Mouse (Mus musculus): ENCODE measurements at regions not wholly inside any gene's neighbourhood (a gene's known extent, or its start where the extent isn't known, plus 50 kb on each side); places are given as distances from the start of the nearest gene placed in this dataset.

DNA sequence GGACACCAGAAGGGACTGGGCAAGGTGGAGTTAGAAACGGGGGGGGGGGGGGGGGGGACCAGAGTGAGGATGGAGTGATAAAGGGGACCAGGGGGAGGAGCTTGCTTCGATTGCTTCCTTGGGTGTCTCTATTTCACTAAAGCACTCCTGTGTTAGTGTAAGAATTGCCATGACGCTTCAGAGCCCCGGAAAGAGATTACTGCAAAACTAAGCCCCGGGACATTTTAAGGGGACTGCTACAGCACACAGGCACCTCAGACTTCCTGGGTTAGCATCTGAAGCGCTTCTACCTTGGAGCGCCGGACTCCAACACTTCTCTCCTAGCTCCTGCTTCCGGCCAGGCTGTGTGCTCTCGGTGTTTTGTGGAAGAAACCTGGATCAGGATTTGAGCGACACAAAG, 139.4 kb downstream of the Bcas1 start:
- Histone ChIP-seq H3K9me3 (replicated peaks; ENCODE audit: insufficient read depth, low read length) (no peaks in the 10 kb centered on the region), H3K4me3 (ENCODE audit: control insufficient read depth in 1 of 2, insufficient read depth in 1 of 2, low read depth in 2 of 2, low read length in 2 of 2) (no peak overlapping the region), H3K4me1 (ENCODE audit: control insufficient read depth in 1 of 2, insufficient read depth in 2 of 2, low read length in 2 of 2) (no peaks in the 10 kb centered on the region), H3K36me3 (ENCODE audit: control insufficient read depth in 1 of 2, insufficient read depth in 2 of 2, low read length in 2 of 2) (no peaks in the 10 kb centered on the region), H3K9ac (ENCODE audit: control insufficient read depth, low read depth, low read length, poor library complexity, severe bottlenecking) (no peak overlapping the region), H3K79me2 (ENCODE audit: control insufficient read depth, insufficient read depth, low read length, poor library complexity) (no peaks in the 10 kb centered on the region), H3K27me3 (ENCODE audit: control insufficient read depth in 1 of 2, insufficient read depth in 2 of 2, low read length in 2 of 2) (no peaks in the 10 kb centered on the region; a peak in 1 of 4 replicates), H3K27ac (ENCODE audit: control insufficient read depth, low read depth, low read length) (no peak overlapping the region)
- TF ChIP-seq POLR2AphosphoS5 (IDR thresholded peaks at IDR 0.05; ENCODE audit: borderline replicate concordance, low read depth, low read length), result no peak
- no peak for TF ChIP-seq ZMIZ1 (IDR thresholded peaks at IDR 0.05; ENCODE audit: low read depth, low read length)
- TF ChIP-seq USF1 (IDR thresholded peaks at IDR 0.05; ENCODE audit: low read depth, low read length), result no peak
- TF ChIP-seq POLR2AphosphoS2 (IDR thresholded peaks at IDR 0.05; ENCODE audit: low read length), result no peak
- TF ChIP-seq MAZ (IDR thresholded peaks at IDR 0.05; ENCODE audit: low read depth, low read length), result no peak
- TF ChIP-seq ZKSCAN1 (IDR thresholded peaks at IDR 0.05; ENCODE audit: low read depth, low read length), result no peak
- no peak for TF ChIP-seq MAX (IDR thresholded peaks at IDR 0.05; ENCODE audit: low read length)
- TF ChIP-seq SMC3 (IDR thresholded peaks at IDR 0.05; ENCODE audit: low read depth, low read length), result no peak
- TF ChIP-seq MYB (IDR thresholded peaks at IDR 0.05; ENCODE audit: low read depth, low read length), result no peak
- no peak for TF ChIP-seq NRF1 (IDR thresholded peaks at IDR 0.05; ENCODE audit: insufficient read depth, low read depth, low read length, poor library complexity, severe bottlenecking)
- no peak for TF ChIP-seq ZNF384 (IDR thresholded peaks at IDR 0.05; ENCODE audit: low read depth, low read length)
- TF ChIP-seq CTCF (IDR thresholded peaks at IDR 0.05 in 2 of 3, conservative IDR thresholded peaks at IDR 0.05 in 1 of 3; ENCODE audit: control insufficient read depth in 1 of 3, insufficient read depth in 1 of 3, low read depth in 2 of 3, low read length in 3 of 3, poor library complexity in 1 of 3, severe bottlenecking in 1 of 3), result no peak
- TF ChIP-seq TCF12 (IDR thresholded peaks at IDR 0.05; ENCODE audit: low read depth, low read length), result no peak
- no peak for TF ChIP-seq MEF2A (IDR thresholded peaks at IDR 0.05; ENCODE audit: extremely low read depth, insufficient replicate concordance, low read depth, low read length, poor library complexity, severe bottlenecking)
- TF ChIP-seq TAL1 (IDR thresholded peaks at IDR 0.05; ENCODE audit: low read length), result no peak
- TF ChIP-seq CHD1 (IDR thresholded peaks at IDR 0.05; ENCODE audit: low read depth, low read length), result no peak
- DNase-seq (ENCODE audit: low read depth, low spot score), result no peak

DNA sequence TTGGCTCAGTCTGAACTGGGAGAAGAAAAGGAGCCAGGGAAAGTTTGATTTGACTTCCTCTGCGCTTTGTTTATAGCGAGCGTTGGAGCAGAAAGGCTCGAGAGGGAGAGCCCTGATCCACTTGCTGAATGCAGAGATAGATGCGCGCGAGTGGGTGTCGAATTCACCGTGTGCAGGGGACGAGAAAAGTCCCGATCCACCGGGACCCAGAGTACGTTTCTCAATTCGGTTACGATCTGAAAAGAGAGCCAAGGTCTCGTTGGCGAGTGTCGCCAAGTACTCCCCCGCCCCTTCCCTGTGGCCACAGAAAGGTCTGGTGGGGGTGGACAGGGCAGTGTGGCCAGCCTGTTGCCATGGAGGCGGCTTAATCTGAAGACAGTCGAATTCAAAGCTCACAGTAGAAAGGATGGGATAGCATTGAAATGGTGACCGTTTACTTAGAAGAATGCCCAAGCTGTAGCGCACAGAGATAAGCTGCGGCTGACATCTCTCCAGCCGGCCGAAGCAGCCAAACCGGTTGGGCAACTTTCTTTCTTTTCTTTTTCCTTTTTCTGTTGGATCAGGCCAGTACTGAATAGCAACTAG, 139.5 kb upstream of the Zfp217 start:
- no peaks in the 10 kb centered on the region for H3K36me3 ChIP-seq (ENCODE audit: control insufficient read depth in 1 of 2, insufficient read depth in 2 of 2, low read length in 2 of 2)
- no peak overlapping the region for H3K27ac ChIP-seq (ENCODE audit: control insufficient read depth, low read depth, low read length)
- H3K4me3 ChIP-seq (ENCODE audit: control insufficient read depth in 1 of 2, insufficient read depth in 1 of 2, low read depth in 2 of 2, low read length in 2 of 2), result no peak overlapping the region
- H3K9ac ChIP-seq (ENCODE audit: control insufficient read depth, low read depth, low read length, poor library complexity, severe bottlenecking), result no peak overlapping the region
- H3K9me3 ChIP-seq (replicated peaks; ENCODE audit: insufficient read depth, low read length), result no peaks in the 10 kb centered on the region
- DNase-seq (ENCODE audit: low read depth, low spot score), result no peak
- no peaks in the 10 kb centered on the region; a peak in 1 of 4 replicates for H3K27me3 ChIP-seq (ENCODE audit: control insufficient read depth in 1 of 2, insufficient read depth in 2 of 2, low read length in 2 of 2)
- no peaks in the 10 kb centered on the region for H3K4me1 ChIP-seq (ENCODE audit: control insufficient read depth in 1 of 2, insufficient read depth in 2 of 2, low read length in 2 of 2)
- no peak for TF ChIP-seq TAL1 (IDR thresholded peaks at IDR 0.05; ENCODE audit: low read length)
- TF ChIP-seq RAD21 (IDR thresholded peaks at IDR 0.05; ENCODE audit: low read depth, low read length), result no peak
- no peak for TF ChIP-seq ELF1 (IDR thresholded peaks at IDR 0.05; ENCODE audit: low read depth, low read length)
- no peak for TF ChIP-seq ZMIZ1 (IDR thresholded peaks at IDR 0.05; ENCODE audit: low read depth, low read length)
- TF ChIP-seq UBTF (IDR thresholded peaks at IDR 0.05; ENCODE audit: borderline replicate concordance, insufficient read depth, low read depth, low read length), result no peak
- TF ChIP-seq EP300 (IDR thresholded peaks at IDR 0.05; ENCODE audit: low read depth in 1 of 2, low read length in 2 of 2), result no peak
- TF ChIP-seq MAX (IDR thresholded peaks at IDR 0.05; ENCODE audit: low read length), result no peak
- TF ChIP-seq ETS1 (IDR thresholded peaks at IDR 0.05; ENCODE audit: low read depth, low read length), result no peak
- no peak for TF ChIP-seq POLR2A (IDR thresholded peaks at IDR 0.05; ENCODE audit: control insufficient read depth in 1 of 2, insufficient read depth in 1 of 2, low read depth in 1 of 2, low read length in 2 of 2, poor library complexity in 1 of 2)
- TF ChIP-seq HCFC1 (IDR thresholded peaks at IDR 0.05; ENCODE audit: low read depth, low read length), result no peak
- no peak for TF ChIP-seq KAT2A (conservative IDR thresholded peaks at IDR 0.05; ENCODE audit: low read depth, low read length)
- no peak for TF ChIP-seq MYB (IDR thresholded peaks at IDR 0.05; ENCODE audit: low read depth, low read length)
- no peaks in the 10 kb centered on the region for H3K79me2 ChIP-seq (ENCODE audit: control insufficient read depth, insufficient read depth, low read length, poor library complexity)

Data from MEL (cell line).